Mouse (Mus musculus) MEL (cell line): ENCODE measurements around the gene Wsb2. TPM values are rescaled to one million over a fixed set of nuclear protein-coding genes. Genes with fewer than 3 reads are reported as not detected.

Experiments
- DNase-seq: peaks from one replicate; pipeline ENCODE4 v3.0.0; 2011; ENCODE audit warnings: low read depth, low spot score
- H3K27ac ChIP-seq: 2 replicates; pipeline ENCODE4 v1.5.1; 2012; ENCODE audit warnings: low read depth, mild to moderate bottlenecking, control low read depth, low read length, moderate library complexity; ENCODE audit not compliant: control insufficient read depth
- H3K27me3 ChIP-seq, 2 experiments: fragments of 150-350 bp in 1 of 2; sonication (generic) in 1 of 2; 2 replicates each; pipeline ENCODE4 v1.6.1; 2012; ENCODE audit warnings: low read length in 2 of 2, mild to moderate bottlenecking in 2 of 2, improper control_type of control experiment in 1 of 2, moderate library complexity in 1 of 2; ENCODE audit not compliant: insufficient read depth in 2 of 2, control insufficient read depth in 1 of 2
- H3K36me3 ChIP-seq, 2 experiments: 2 replicates each; pipeline ENCODE4 v1.6.1; 2012 to 2014; ENCODE audit warnings: low read length in 2 of 2, improper control_type of control experiment in 1 of 2, inconsistent platforms in 1 of 2, mild to moderate bottlenecking in 1 of 2; ENCODE audit not compliant: insufficient read depth in 2 of 2, control insufficient read depth in 1 of 2
- H3K4me1 ChIP-seq, 2 experiments: fragments of 150-350 bp in 1 of 2; sonication (generic) in 1 of 2; 2 replicates each; pipeline ENCODE4 v1.6.1; 2012; ENCODE audit warnings: low read length in 2 of 2, improper control_type of control experiment in 1 of 2, mild to moderate bottlenecking in 1 of 2; ENCODE audit not compliant: insufficient read depth in 2 of 2, control insufficient read depth in 1 of 2
- H3K4me3 ChIP-seq, 2 experiments: fragments of 150-350 bp in 1 of 2; sonication (generic) in 1 of 2; 2 replicates each; pipeline ENCODE4 v1.5.1; 2012; ENCODE audit warnings: low read depth in 2 of 2, low read length in 2 of 2, mild to moderate bottlenecking in 2 of 2, moderate library complexity in 2 of 2, control low read depth in 1 of 2, improper control_type of control experiment in 1 of 2; ENCODE audit not compliant: control insufficient read depth in 1 of 2, insufficient read depth in 1 of 2
- H3K79me2 ChIP-seq: 2 replicates; pipeline ENCODE4 v1.6.1; 2012; ENCODE audit warnings: mild to moderate bottlenecking, low read length, moderate library complexity; ENCODE audit not compliant: control insufficient read depth, poor library complexity, insufficient read depth
- H3K9ac ChIP-seq: 2 replicates; pipeline ENCODE4 v1.6.1; 2012; ENCODE audit warnings: low read depth, mild to moderate bottlenecking, control low read depth, low read length, moderate library complexity; ENCODE audit not compliant: control insufficient read depth, poor library complexity, severe bottlenecking
- H3K9me3 ChIP-seq: fragments of 150-350 bp; sonication (generic); replicated peaks from 2 replicates; pipeline ENCODE4 v1.6.1; 2012; ENCODE audit warnings: mild to moderate bottlenecking, low read length, improper control_type of control experiment, moderate library complexity; ENCODE audit not compliant: insufficient read depth
- BHLHE40 ChIP-seq: IDR thresholded peaks from 2 replicates; pipeline ENCODE4 v1.6.1; 2012; ENCODE audit warnings: low read depth, mild to moderate bottlenecking, inconsistent platforms, low read length, improper control_type of control experiment, borderline replicate concordance
- CHD1 ChIP-seq: IDR thresholded peaks from 2 replicates; pipeline ENCODE4 v1.6.1; 2012; ENCODE audit warnings: low read depth, mild to moderate bottlenecking, inconsistent platforms, low read length, improper control_type of control experiment
- CHD2 ChIP-seq: IDR thresholded peaks from 2 replicates; pipeline ENCODE4 v1.6.1; 2011; ENCODE audit warnings: low read length, improper control_type of control experiment
- CTCF ChIP-seq, 3 experiments: IDR thresholded peaks in 2 of 3; conservative IDR thresholded peaks in 1 of 3; 2 replicates each; pipeline ENCODE4 v1.5.1; 2011 to 2012; ENCODE audit warnings: low read length in 3 of 3, low read depth in 2 of 3, mild to moderate bottlenecking in 2 of 3, improper control_type of control experiment in 1 of 3, inconsistent platforms in 1 of 3, mixed read lengths in 1 of 3, moderate library complexity in 1 of 3; ENCODE audit not compliant: control insufficient read depth in 1 of 3, insufficient read depth in 1 of 3, poor library complexity in 1 of 3, severe bottlenecking in 1 of 3
- ELF1 ChIP-seq: IDR thresholded peaks from 2 replicates; pipeline ENCODE4 v1.6.1; 2014; ENCODE audit warnings: low read depth, mild to moderate bottlenecking, inconsistent platforms, low read length, improper control_type of control experiment, moderate library complexity
- GABPA ChIP-seq: IDR thresholded peaks from 2 replicates; pipeline ENCODE4 v1.6.1; 2012; ENCODE audit warnings: low read depth, mild to moderate bottlenecking, inconsistent platforms, low read length, improper control_type of control experiment, moderate library complexity
- GATA1 ChIP-seq: IDR thresholded peaks from 2 replicates; pipeline ENCODE4 v1.6.1; 2011; ENCODE audit warnings: low read depth, low read length, improper control_type of control experiment
- HCFC1 ChIP-seq: IDR thresholded peaks from 2 replicates; pipeline ENCODE4 v1.6.1; 2012; ENCODE audit warnings: low read depth, mild to moderate bottlenecking, inconsistent platforms, low read length, improper control_type of control experiment, moderate library complexity
- JUND ChIP-seq: IDR thresholded peaks from 2 replicates; pipeline ENCODE4 v1.6.1; 2011; ENCODE audit warnings: low read depth, mild to moderate bottlenecking, improper control_type of control experiment, low read length
- KAT2A ChIP-seq: conservative IDR thresholded peaks from 2 replicates; pipeline ENCODE4 v1.6.1; 2012; ENCODE audit warnings: low read depth, low read length, improper control_type of control experiment, inconsistent platforms
- MAFK ChIP-seq: IDR thresholded peaks from 2 replicates; pipeline ENCODE4 v1.6.1; 2011; ENCODE audit warnings: low read depth, mild to moderate bottlenecking, low read length, improper control_type of control experiment, borderline replicate concordance
- MAX ChIP-seq: IDR thresholded peaks from 2 replicates; pipeline ENCODE4 v1.6.1; 2011; ENCODE audit warnings: low read length, improper control_type of control experiment
- MAZ ChIP-seq: IDR thresholded peaks from 2 replicates; pipeline ENCODE4 v1.6.1; 2012; ENCODE audit warnings: low read depth, mild to moderate bottlenecking, inconsistent platforms, low read length, improper control_type of control experiment
- MXI1 ChIP-seq: IDR thresholded peaks from 2 replicates; pipeline ENCODE4 v1.6.1; 2011; ENCODE audit warnings: mild to moderate bottlenecking, low read depth, low read length, improper control_type of control experiment
- MYC ChIP-seq: IDR thresholded peaks from 2 replicates; pipeline ENCODE4 v1.6.1; 2011; ENCODE audit warnings: low read depth, mild to moderate bottlenecking, low read length, improper control_type of control experiment, moderate library complexity
- NRF1 ChIP-seq: IDR thresholded peaks from 2 replicates; pipeline ENCODE4 v1.6.1; 2014; ENCODE audit warnings: low read depth, mild to moderate bottlenecking, inconsistent platforms, low read length, improper control_type of control experiment, moderate library complexity; ENCODE audit not compliant: poor library complexity, insufficient read depth, severe bottlenecking
- POLR2A ChIP-seq, 2 experiments: IDR thresholded peaks; 2 replicates each; pipeline ENCODE4 v1.6.1; 2011 to 2012; ENCODE audit warnings: low read length in 2 of 2, mild to moderate bottlenecking in 2 of 2, control low read depth in 1 of 2, improper control_type of control experiment in 1 of 2, low read depth in 1 of 2, moderate library complexity in 1 of 2; ENCODE audit not compliant: control insufficient read depth in 1 of 2, insufficient read depth in 1 of 2, poor library complexity in 1 of 2
- POLR2AphosphoS5 ChIP-seq: IDR thresholded peaks from 2 replicates; pipeline ENCODE4 v1.6.1; 2012; ENCODE audit warnings: low read depth, borderline replicate concordance, mild to moderate bottlenecking, inconsistent platforms, low read length, moderate library complexity, mixed read lengths
- RAD21 ChIP-seq: IDR thresholded peaks from 2 replicates; pipeline ENCODE4 v1.6.1; 2011; ENCODE audit warnings: mild to moderate bottlenecking, low read depth, low read length, improper control_type of control experiment
- RCOR1 ChIP-seq: IDR thresholded peaks from 2 replicates; pipeline ENCODE4 v1.6.1; 2012; ENCODE audit warnings: low read depth, mild to moderate bottlenecking, inconsistent platforms, low read length, improper control_type of control experiment
- SMC3 ChIP-seq: IDR thresholded peaks from 2 replicates; pipeline ENCODE4 v1.6.1; 2011; ENCODE audit warnings: low read depth, low read length, improper control_type of control experiment
- TAL1 ChIP-seq: IDR thresholded peaks from 2 replicates; pipeline ENCODE4 v1.6.1; 2012; ENCODE audit warnings: mild to moderate bottlenecking, inconsistent platforms, low read length, moderate library complexity, mixed read lengths
- USF2 ChIP-seq, 2 experiments: IDR thresholded peaks; 2 replicates each; pipeline ENCODE4 v1.6.1; 2011 to 2012; ENCODE audit warnings: improper control_type of control experiment in 2 of 2, low read length in 2 of 2, borderline replicate concordance in 1 of 2, inconsistent platforms in 1 of 2, low read depth in 1 of 2, mild to moderate bottlenecking in 1 of 2; ENCODE audit not compliant: insufficient read depth in 1 of 2
- ZC3H11A ChIP-seq: IDR thresholded peaks from 2 replicates; pipeline ENCODE4 v1.6.1; 2012; ENCODE audit warnings: low read depth, mild to moderate bottlenecking, inconsistent platforms, low read length, improper control_type of control experiment
- ZKSCAN1 ChIP-seq: IDR thresholded peaks from 2 replicates; pipeline ENCODE4 v1.6.1; 2012; ENCODE audit warnings: low read depth, mild to moderate bottlenecking, inconsistent platforms, low read length, improper control_type of control experiment, moderate library complexity
- polyA plus RNA-seq, 2 experiments: library from polyadenylated mRNA; stranded (reverse) in 1 of 2; unstranded in 1 of 2; fragments of >175 nt in 1 of 2; fragments of >200 nt in 1 of 2; gene quantifications; 2 replicates each; pipeline versions ENCODE4 v1.2.1 to v1.2.4; 2012; ENCODE audit warnings: low replicate concordance in 2 of 2, low read depth in 1 of 2; ENCODE audit not compliant: insufficient read length in 2 of 2, insufficient read depth in 1 of 2, missing spikeins in 1 of 2
- total RNA-seq: library from RNA; depleted of rRNA; stranded (reverse); fragments of 300-350 nt; gene quantifications from 2 replicates; pipeline ENCODE4 v1.2.3, GENCODE M21; 2012

The Wsb2 gene
- total and polyA plus RNA-seq, 3 experiments, result 32.9 to 56.9 TPM; not detected in 1

DNA sequence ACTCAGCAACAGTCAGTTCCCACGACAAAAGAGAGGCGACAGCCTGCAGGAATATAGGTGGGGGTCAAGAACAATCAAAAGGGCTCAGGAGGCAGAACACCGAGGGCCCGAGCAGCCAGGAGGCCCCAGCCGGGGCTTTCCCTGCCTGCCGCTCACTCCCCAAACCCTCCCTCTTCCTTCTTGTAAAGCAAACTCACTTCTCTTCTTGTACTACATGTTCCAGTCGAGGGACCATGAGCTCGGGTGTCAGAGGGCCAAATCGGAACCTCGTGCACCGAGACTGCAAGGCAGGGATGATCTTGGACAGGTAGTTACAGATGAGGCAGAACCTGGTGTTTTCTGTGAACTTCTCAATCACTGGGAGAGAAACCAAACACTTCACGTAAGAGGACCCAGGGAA is 26.1 kb downstream of the Wsb2 start:
- H3K36me3 ChIP-seq, result peaks cover 5 to 14% of the 10 kb centered on the region in 2 experiments

DNA sequence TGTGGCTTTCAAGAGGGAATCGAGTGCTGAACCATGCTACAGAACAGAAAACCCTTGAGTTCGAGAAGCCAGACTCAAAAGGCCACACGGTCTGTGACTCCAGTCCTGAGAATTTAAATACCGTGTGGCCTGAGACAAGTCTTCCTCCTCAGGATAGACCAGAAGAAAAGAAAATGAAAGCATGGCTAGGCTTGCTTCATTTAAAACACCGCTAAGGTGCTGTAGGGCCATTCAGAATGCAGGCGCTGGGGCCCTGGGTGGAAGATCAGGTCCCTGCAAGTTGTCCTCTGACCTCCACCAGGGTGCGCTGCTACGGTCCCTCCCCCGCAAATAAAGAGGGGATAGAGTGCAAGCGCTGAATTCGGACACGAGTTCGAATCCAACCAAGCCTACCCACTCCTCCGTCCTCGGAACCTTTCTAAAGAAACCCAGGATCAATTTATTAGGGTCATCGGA is 31.2 kb downstream of the Wsb2 start:
- H3K79me2 ChIP-seq, result peaks cover 19% of the 10 kb centered on the region
- peak; percentile 90 for DNase-seq
- H3K4me3 ChIP-seq, result peak overlapping the region; percentile 83 to 91
- peak overlapping the region; percentile 95 for H3K9ac ChIP-seq
- peaks cover 5 to 10% of the 10 kb centered on the region in 2 experiments for H3K4me1 ChIP-seq
- H3K9me3 ChIP-seq, result no peaks in the 10 kb centered on the region
- H3K36me3 ChIP-seq, result peaks cover 0 to 14% of the 10 kb centered on the region in 2 experiments; a peak in 2 of 4 replicates
- H3K27me3 ChIP-seq, result no peaks in the 10 kb centered on the region
- no peak for TF ChIP-seq TAL1
- no peak for TF ChIP-seq JUND
- no peak for TF ChIP-seq MAX
- no peak for TF ChIP-seq ZKSCAN1
- TF ChIP-seq ZC3H11A, result 0 out of 2 replicates have a peak, but pooled peaks have one; percentile 14
- TF ChIP-seq GATA1, result no peak
- no peak; the same call in 1 of the 2 replicates for TF ChIP-seq MAZ
- no peak for TF ChIP-seq MXI1
- TF ChIP-seq CHD1, result no peak
- no peak for TF ChIP-seq ELF1
- TF ChIP-seq CTCF (IDR thresholded peaks at IDR 0.05 in 2 of 3, conservative IDR thresholded peaks at IDR 0.05 in 1 of 3; ENCODE audit: control insufficient read depth in 1 of 3, insufficient read depth in 1 of 3, low read depth in 2 of 3, low read length in 3 of 3, poor library complexity in 1 of 3, severe bottlenecking in 1 of 3), result peak; percentile 54 to 85 (median 72)
- TF ChIP-seq RAD21, result no peak; the same call in 1 of the 2 replicates
- no peak for TF ChIP-seq USF2 (IDR thresholded peaks at IDR 0.05; ENCODE audit: borderline replicate concordance in 1 of 2, insufficient read depth in 1 of 2, low read depth in 1 of 2, low read length in 2 of 2)
- TF ChIP-seq BHLHE40, result no peak
- no peak for TF ChIP-seq MAFK
- TF ChIP-seq POLR2A (IDR thresholded peaks at IDR 0.05; ENCODE audit: control insufficient read depth in 1 of 2, insufficient read depth in 1 of 2, low read depth in 1 of 2, low read length in 2 of 2, poor library complexity in 1 of 2), result no peak
- peak; percentile 40 for TF ChIP-seq SMC3
- TF ChIP-seq RCOR1, result no peak
- TF ChIP-seq GABPA, result no peak
- TF ChIP-seq, all 39 proteins: peak for 3
- peak overlapping the region; percentile 67 for H3K27ac ChIP-seq

More for the DNA sequence above, 26.1 kb downstream of the Wsb2 start:
- peaks cover 5 to 10% of the 10 kb centered on the region in 2 experiments for H3K4me1 ChIP-seq
- H3K27me3 ChIP-seq, result no peaks in the 10 kb centered on the region
- peaks cover 13% of the 10 kb centered on the region for H3K79me2 ChIP-seq
- H3K9ac ChIP-seq, result no peak overlapping the region
- no peak overlapping the region for H3K27ac ChIP-seq
- DNase-seq, result no peak
- no peaks in the 10 kb centered on the region for H3K9me3 ChIP-seq
- no peak for TF ChIP-seq ZC3H11A
- no peak for TF ChIP-seq MAFK
- TF ChIP-seq CHD2, result no peak
- no peak for TF ChIP-seq NRF1
- TF ChIP-seq GATA1, result no peak
- no peak for TF ChIP-seq USF2 (IDR thresholded peaks at IDR 0.05; ENCODE audit: borderline replicate concordance in 1 of 2, insufficient read depth in 1 of 2, low read depth in 1 of 2, low read length in 2 of 2)
- TF ChIP-seq ZKSCAN1, result no peak
- TF ChIP-seq POLR2AphosphoS5, result no peak
- no peak for TF ChIP-seq KAT2A
- no peak for TF ChIP-seq CTCF (IDR thresholded peaks at IDR 0.05 in 2 of 3, conservative IDR thresholded peaks at IDR 0.05 in 1 of 3; ENCODE audit: control insufficient read depth in 1 of 3, insufficient read depth in 1 of 3, low read depth in 2 of 3, low read length in 3 of 3, poor library complexity in 1 of 3, severe bottlenecking in 1 of 3)
- TF ChIP-seq HCFC1, result no peak
- TF ChIP-seq MXI1, result no peak
- TF ChIP-seq MYC, result no peak
- no peak for TF ChIP-seq TAL1
- no peak overlapping the region for H3K4me3 ChIP-seq
